Mouse (Mus musculus) liver, embryonic 16.5 days (tissue): ENCODE measurements around the gene Rnase4. TPM values are rescaled to one million over a fixed set of nuclear protein-coding genes. Genes with fewer than 3 reads are reported as not detected.
A peak's percentile ranks its signal among the peaks of the same experiment; 100 is the strongest.

ENCODE experiments used
- ATAC-seq: fragments of 200-750 bp; cut with Nextera tagmentation; 2 replicates; pipeline ENCODE4 v1.8.0; 2017; ENCODE audit warnings: low read depth, mild to moderate bottlenecking, moderate number of reproducible peaks, moderate library complexity
- H3K27ac ChIP-seq: fragments of 300-500 bp; sonication (generic); 2 replicates; pipeline ENCODE4 v1.5.1; 2014; ENCODE audit warnings: mild to moderate bottlenecking, low read length
- H3K27me3 ChIP-seq: fragments of 300-500 bp; sonication (generic); 2 replicates; pipeline ENCODE4 v1.6.1; 2014; ENCODE audit warnings: low read depth, low read length, mixed read lengths; ENCODE audit not compliant: control insufficient read depth, insufficient read depth
- H3K36me3 ChIP-seq: fragments of 300-500 bp; sonication (generic); 2 replicates; pipeline ENCODE4 v1.6.1; 2014; ENCODE audit warnings: mild to moderate bottlenecking; ENCODE audit not compliant: control insufficient read depth, insufficient read depth
- H3K4me1 ChIP-seq: fragments of 300-500 bp; sonication (generic); 2 replicates; pipeline ENCODE4 v1.6.1; 2014; ENCODE audit warnings: low read depth, low read length, mixed read lengths; ENCODE audit not compliant: control insufficient read depth
- H3K4me2 ChIP-seq: fragments of 300-500 bp; sonication (generic); 2 replicates; pipeline ENCODE4 v1.6.1; 2014; ENCODE audit warnings: low read depth, low read length, mixed read lengths
- H3K4me3 ChIP-seq: fragments of 300-500 bp; sonication (generic); 2 replicates; pipeline ENCODE4 v1.5.1; 2014; ENCODE audit warnings: low read depth, mild to moderate bottlenecking, low read length
- H3K9ac ChIP-seq: fragments of 300-500 bp; sonication (generic); 2 replicates; pipeline ENCODE4 v1.6.1; 2014; ENCODE audit warnings: low read depth, low read length
- H3K9me3 ChIP-seq: fragments of 300-500 bp; sonication (generic); replicated peaks from 2 replicates; pipeline ENCODE4 v1.6.1; 2016; ENCODE audit warnings: low read length; ENCODE audit not compliant: control insufficient read depth
- WGBS: fragments of 180-500 bp; shearing (Covaris S2); extraction: QIAGEN DNeasy Blood & Tissue Kit; methylation state at CpG from one replicate; pipeline ENCODE4 v1.1.7; 2014; ENCODE audit not compliant: insufficient replicate concordance; 5-methylcytosine and 5-hydroxymethylcytosine counted together
- polyA plus RNA-seq: library from polyadenylated mRNA; unstranded; fragments of >200 nt; fragmentation: Nextera tagmentation; extraction: Ambion mirVana; gene quantifications from 2 replicates; pipeline ENCODE4 v1.2.1, GENCODE M21; 2015

The Rnase4 gene
- polyA plus RNA-seq, 1 experiment from 2014 or later = 23.1 TPM

DNA sequence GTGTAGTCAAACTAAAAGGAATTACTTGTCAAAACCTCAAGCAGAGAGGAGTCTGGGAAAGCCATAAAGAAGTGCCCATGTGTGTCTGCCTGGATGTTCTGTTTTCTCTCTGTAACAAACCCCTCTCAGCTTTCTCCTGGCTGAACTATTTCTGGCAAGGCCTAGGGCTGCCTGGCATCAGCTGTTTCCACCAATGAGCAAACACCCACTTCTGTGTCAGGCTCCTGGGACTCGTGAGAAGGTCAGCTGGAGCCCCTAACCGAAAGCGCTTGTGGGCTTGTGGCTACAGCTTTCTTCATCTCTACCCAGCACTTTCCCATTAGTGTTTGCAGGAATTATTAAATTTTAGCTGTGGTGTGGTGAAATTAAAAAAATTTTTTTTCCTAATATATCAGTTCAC is 21.1 kb downstream of the Rnase4 start:
- ATAC-seq = no peak
- Histone ChIP-seq H3K4me2 (no peak overlapping the region), H3K36me3 (no peaks in the 10 kb centered on the region), H3K4me1 (no peaks in the 10 kb centered on the region; the same call in none of the 2 replicates), H3K9ac (no peak overlapping the region), H3K9me3 (no peaks in the 10 kb centered on the region), H3K27me3 (no peaks in the 10 kb centered on the region), H3K27ac (no peak overlapping the region), H3K4me3 (no peak overlapping the region)
- WGBS = 46% methylated on average over 3 of the region's 3 CpGs

DNA sequence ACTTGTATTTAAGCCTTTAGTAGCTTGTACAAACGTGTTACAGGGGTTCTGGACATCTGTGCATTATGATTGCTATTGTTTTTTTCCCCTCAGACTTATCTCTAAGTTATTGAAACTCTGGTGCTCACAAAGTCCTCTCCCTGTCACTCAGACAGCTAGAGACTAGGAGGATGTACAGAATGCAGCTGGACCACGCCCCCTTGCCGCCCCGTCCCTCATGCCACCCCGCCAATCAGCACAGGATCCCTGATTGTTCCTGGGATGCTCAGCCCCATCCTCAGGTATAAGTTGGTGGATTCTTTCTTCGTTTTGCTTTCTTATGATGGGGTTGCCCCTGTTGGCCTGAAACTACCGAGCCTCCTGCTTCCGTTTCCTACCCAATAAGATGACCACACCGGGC is 22.6 kb downstream of the Rnase4 start:
- no peaks in the 10 kb centered on the region for H3K9me3 ChIP-seq
- no peaks in the 10 kb centered on the region for H3K27me3 ChIP-seq
- ATAC-seq = no peak
- H3K4me1 ChIP-seq = no peaks in the 10 kb centered on the region
- H3K4me2 ChIP-seq = no peak overlapping the region
- H3K36me3 ChIP-seq = no peaks in the 10 kb centered on the region
- no peak overlapping the region for H3K9ac ChIP-seq
- WGBS = 55% methylated on average over 9 of the region's 9 CpGs
- no peak overlapping the region for H3K4me3 ChIP-seq
- no peak overlapping the region for H3K27ac ChIP-seq

DNA sequence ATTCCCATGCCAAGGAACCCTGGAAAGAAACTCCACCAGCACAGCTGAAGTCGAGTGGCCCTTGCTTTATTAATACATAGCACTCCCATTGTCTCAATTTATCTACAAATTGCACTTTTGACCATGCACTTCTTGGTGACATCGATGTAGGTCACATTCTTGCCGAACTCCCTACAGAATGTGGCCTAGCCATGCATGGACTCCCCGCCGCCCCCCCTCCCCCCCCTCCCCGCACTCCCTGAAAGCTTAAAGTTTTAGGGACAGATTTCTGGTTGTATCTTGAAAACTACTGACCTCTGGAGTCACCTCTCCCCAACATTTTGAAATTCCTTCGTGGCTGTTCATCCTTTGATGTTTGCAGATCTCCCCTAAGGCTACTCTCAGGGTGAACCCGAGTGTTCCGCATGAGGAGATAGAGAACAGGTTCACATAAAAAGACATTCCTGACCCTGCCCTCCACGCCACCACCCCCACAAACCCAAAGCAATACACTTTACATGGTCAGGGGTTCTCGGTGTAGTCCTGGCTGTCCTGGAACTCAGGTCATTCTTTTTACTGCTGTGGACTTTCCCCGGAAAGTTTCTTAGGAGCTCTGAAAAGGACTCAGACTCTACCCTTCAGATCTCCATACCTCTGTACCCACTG is 23.2 kb downstream of the Rnase4 start, which contains the start of gene Eddm3b:
Gene Eddm3b (plus strand): TSS at position 511 of the 645 bp plus-strand sequence.
- no peak within 1 kb of the TSS for H3K4me2 ChIP-seq
- no peak within 1 kb of the TSS for H3K9ac ChIP-seq
- no peak within 1 kb of the TSS for H3K4me3 ChIP-seq
- ATAC-seq = no peak
- H3K27ac ChIP-seq = no peak within 1 kb of the TSS
- no peaks in the 10 kb centered on the region for H3K36me3 ChIP-seq
- no peaks in the 10 kb centered on the region for H3K9me3 ChIP-seq
- H3K27me3 ChIP-seq = no peaks in the 10 kb centered on the region
- H3K4me1 ChIP-seq = no peaks in the 10 kb centered on the region
- WGBS = 64% methylated on average over 12 of the region's 12 CpGs

DNA sequence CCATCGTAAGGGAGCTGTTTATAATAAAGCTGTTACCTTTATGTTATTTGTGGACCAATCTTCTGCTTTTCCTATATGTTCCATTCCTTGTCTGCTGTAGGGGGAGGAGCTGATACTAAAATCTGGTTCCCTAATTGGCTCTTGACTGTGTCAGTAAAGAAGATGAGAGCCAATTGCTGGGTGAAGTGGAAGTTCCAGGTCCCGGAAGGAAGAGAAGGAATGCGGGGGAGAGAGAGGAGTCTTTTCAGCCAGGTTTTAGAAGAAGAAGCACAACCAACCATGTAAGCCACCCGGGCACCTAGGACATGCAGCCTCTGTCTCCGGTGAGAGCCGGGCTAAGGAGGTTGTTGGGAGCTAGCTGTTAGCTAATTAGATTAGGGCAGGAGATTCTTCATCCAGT is 34.8 kb downstream of the Rnase4 start:
- 86% methylated on average over 6 of the region's 6 CpGs for WGBS
- H3K36me3 ChIP-seq = no peaks in the 10 kb centered on the region
- no peak for ATAC-seq
- no peak overlapping the region for H3K9ac ChIP-seq
- H3K4me1 ChIP-seq = peaks cover 44% of the 10 kb centered on the region
- no peaks in the 10 kb centered on the region for H3K27me3 ChIP-seq
- no peaks in the 10 kb centered on the region for H3K9me3 ChIP-seq
- H3K4me2 ChIP-seq = no peak overlapping the region
- peak overlapping the region; percentile 25; the same call in 1 of the 2 replicates for H3K27ac ChIP-seq
- no peak overlapping the region for H3K4me3 ChIP-seq

DNA sequence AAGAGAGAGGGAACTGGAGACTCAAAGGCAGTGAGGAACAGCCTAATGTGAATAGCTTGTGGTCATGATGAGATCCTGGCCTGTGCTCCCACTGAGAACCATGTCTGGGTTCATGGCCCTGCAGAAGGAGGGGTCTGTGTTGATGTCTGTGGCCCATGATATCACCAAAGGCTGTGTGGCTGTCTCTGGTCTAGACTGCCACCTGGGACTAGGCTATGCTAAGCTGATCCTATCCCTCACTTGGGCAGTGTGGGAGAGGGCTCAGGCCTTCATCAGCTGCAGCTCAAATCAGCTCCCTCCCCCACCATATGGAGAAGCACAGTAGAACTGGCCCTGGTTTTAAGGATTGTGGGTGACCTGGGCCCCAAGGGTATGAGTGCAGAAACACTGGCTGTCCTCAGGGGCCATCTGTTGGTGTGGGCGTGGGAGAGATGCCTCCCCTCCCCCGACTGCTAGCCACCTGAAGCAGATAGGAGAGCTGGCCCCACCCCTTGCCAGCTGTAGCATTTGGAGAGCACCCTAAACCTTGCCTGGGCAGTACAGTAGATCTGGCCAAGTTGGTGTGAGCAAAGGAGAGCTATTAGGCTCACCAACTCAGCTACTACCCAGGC is 36.9 kb downstream of the Rnase4 start:
- Histone ChIP-seq H3K27ac (peak overlapping the region; percentile 95), H3K9me3 (no peaks in the 10 kb centered on the region), H3K27me3 (no peaks in the 10 kb centered on the region), H3K4me1 (peaks cover 59% of the 10 kb centered on the region), H3K36me3 (no peaks in the 10 kb centered on the region), H3K4me2 (peak overlapping the region; percentile 62), H3K9ac (peak overlapping the region; percentile 58), H3K4me3 (peak overlapping the region; percentile 7; the same call in 1 of the 2 replicates)
- WGBS = 11% methylated on average over 2 of the region's 2 CpGs
- peak; percentile 82 for ATAC-seq

DNA sequence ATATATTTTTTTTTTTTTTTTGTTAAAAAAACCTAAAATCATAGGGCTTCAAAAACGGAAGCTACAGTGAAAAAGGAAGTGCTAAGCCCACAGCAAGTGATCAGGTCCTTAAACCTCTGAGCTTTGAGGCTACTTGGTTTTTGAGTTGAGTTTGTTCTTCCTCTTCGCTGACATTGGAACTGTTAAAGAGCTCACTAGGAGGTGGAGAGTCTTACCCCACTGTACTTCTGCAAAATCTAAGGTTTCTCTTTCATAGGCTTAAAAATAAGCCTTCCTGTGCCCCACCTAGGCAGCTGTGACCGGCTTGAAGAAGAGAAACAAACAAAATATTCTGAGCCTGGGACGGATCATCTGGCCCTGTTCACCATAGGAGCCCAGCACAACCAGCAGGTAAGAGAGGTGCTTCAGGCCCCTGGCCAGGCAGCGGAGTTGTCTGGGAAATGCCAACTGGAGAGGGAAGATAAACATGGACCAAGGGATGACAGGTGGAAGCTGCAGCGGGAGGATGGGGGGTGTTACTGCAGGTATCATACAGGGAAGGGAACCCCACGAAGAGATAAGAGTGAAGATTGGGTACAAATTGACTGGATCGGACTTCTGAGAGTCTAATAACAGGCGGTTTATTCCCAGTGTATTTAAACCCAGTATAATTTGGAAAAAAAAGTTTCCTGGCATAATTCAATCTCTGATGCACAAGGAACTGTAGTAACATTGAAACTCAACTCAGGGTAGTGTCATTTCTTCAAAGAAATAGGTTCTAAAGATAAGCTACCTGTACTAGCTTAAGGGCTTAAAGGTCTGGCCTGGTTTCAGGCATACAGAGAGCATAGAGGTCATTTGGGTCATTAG is 38.1 kb downstream of the Rnase4 start:
- H3K36me3 ChIP-seq = no peaks in the 10 kb centered on the region
- peak overlapping the region; percentile 71 for H3K4me2 ChIP-seq
- H3K4me1 ChIP-seq = peaks cover 59% of the 10 kb centered on the region
- ATAC-seq = peak; percentile 23
- no peaks in the 10 kb centered on the region for H3K9me3 ChIP-seq
- WGBS = 19% methylated on average over 9 of the region's 9 CpGs
- H3K27me3 ChIP-seq = no peaks in the 10 kb centered on the region
- peak overlapping the region; percentile 95 for H3K27ac ChIP-seq
- H3K9ac ChIP-seq = peak overlapping the region; percentile 52
- peak overlapping the region; percentile 51 for H3K4me3 ChIP-seq

DNA sequence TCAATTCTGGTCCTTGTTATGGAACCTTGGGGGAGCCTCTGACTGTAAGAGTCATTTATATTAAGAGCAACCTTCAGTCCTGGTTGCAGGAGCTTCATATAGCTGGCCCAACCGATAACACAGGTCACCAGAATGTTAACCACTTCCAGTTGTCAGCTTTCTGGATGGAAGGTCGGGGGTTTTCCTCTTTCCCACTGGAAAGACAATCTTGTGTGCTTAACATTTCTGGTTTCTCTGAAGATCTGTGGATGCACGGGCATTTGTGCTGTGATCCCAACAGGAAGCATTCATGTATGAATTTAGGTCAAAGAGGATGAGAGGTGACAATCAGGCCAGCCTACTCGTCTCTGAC is 38.7 kb downstream of the Rnase4 start:
- Histone ChIP-seq H3K9ac (peak overlapping the region; percentile 50), H3K4me1 (peaks cover 59% of the 10 kb centered on the region), H3K4me2 (peak overlapping the region; percentile 71), H3K27ac (peak overlapping the region; percentile 95), H3K4me3 (peak overlapping the region; percentile 51), H3K27me3 (no peaks in the 10 kb centered on the region), H3K36me3 (no peaks in the 10 kb centered on the region), H3K9me3 (no peaks in the 10 kb centered on the region)
- WGBS = 18% methylated on average over 4 of the region's 4 CpGs
- ATAC-seq = no peak

DNA sequence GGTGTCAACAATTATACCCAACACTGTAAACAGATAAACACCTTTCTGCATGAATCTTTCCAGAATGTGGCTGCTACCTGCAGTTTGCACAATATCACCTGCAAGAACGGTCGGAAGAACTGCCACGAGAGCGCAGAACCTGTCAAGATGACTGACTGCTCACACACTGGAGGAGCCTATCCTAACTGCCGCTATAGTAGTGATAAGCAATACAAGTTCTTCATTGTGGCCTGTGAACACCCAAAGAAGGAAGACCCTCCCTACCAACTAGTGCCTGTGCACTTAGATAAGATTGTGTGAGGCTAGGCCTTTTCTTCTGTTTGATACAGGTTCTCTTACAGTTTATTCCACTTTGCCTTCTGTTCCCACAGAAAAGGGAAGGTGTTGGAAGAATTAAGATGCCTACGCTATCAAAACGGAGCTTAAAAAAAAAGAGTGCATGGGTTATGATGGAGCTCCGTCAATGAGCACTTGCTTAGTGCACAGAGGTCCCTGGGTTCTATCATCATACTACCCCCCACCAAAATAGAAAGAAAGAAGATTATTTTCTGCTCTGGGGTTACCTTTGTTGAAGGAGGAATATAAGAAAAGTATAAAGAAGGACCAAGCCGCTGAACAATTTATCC is 39.6 kb downstream of the Rnase4 start:
- Histone ChIP-seq H3K27me3 (no peaks in the 10 kb centered on the region), H3K4me2 (peak overlapping the region; percentile 71), H3K27ac (peak overlapping the region; percentile 95), H3K36me3 (no peaks in the 10 kb centered on the region), H3K4me1 (peaks cover 59% of the 10 kb centered on the region), H3K9ac (peak overlapping the region; percentile 50), H3K4me3 (peak overlapping the region; percentile 51), H3K9me3 (no peaks in the 10 kb centered on the region)
- ATAC-seq = peak; percentile 83
- whole genome bisulfite sequencing = 25% methylated on average over 9 of the region's 9 CpGs
